Mouse (Mus musculus) kidney, adult 2 months (tissue): ENCODE measurements at regions not wholly inside any gene's neighbourhood (a gene's known extent, or its start where the extent isn't known, plus 50 kb on each side); places are given as distances from the start of the nearest gene placed in this dataset.

Experiments
- CTCF ChIP-seq: fragments of 200-500 bp; conservative IDR thresholded peaks from 2 replicates; pipeline ENCODE4 v1.5.1; 2011; ENCODE audit warnings: low read depth, mild to moderate bottlenecking, control low read depth, low read length, moderate library complexity, mixed read lengths; ENCODE audit not compliant: insufficient read depth, insufficient read length
- POLR2A ChIP-seq: fragments of 200-500 bp; IDR thresholded peaks from one replicate; pipeline ENCODE4 v1.6.1; 2011; ENCODE audit warnings: low read depth, low read length, control low read depth

- TF ChIP-seq CTCF (no peak), POLR2A (no peak)
Observed at GRCm38 (mm10) chr9:17227091-17227481, 726.0 kb upstream of the Fat3 start.
